Mouse (Mus musculus) MEL (cell line): Measurements from ENCODE around the gene Slc25a22. TPM values are rescaled to one million over a fixed set of nuclear protein-coding genes. Genes with fewer than 3 reads are reported as not detected.

Source experiments
- DNase-seq: peaks from one replicate; pipeline ENCODE4 v3.0.0; 2011; ENCODE audit warnings: low read depth, low spot score
- H3K27ac ChIP-seq: 2 replicates; pipeline ENCODE4 v1.5.1; 2012; ENCODE audit warnings: low read depth, mild to moderate bottlenecking, control low read depth, low read length, moderate library complexity; ENCODE audit not compliant: control insufficient read depth
- H3K27me3 ChIP-seq, 2 experiments: fragments of 150-350 bp in 1 of 2; sonication (generic) in 1 of 2; 2 replicates each; pipeline ENCODE4 v1.6.1; 2012; ENCODE audit warnings: low read length in 2 of 2, mild to moderate bottlenecking in 2 of 2, improper control_type of control experiment in 1 of 2, moderate library complexity in 1 of 2; ENCODE audit not compliant: insufficient read depth in 2 of 2, control insufficient read depth in 1 of 2
- H3K36me3 ChIP-seq, 2 experiments: 2 replicates each; pipeline ENCODE4 v1.6.1; 2012 to 2014; ENCODE audit warnings: low read length in 2 of 2, improper control_type of control experiment in 1 of 2, inconsistent platforms in 1 of 2, mild to moderate bottlenecking in 1 of 2; ENCODE audit not compliant: insufficient read depth in 2 of 2, control insufficient read depth in 1 of 2
- H3K4me1 ChIP-seq, 2 experiments: fragments of 150-350 bp in 1 of 2; sonication (generic) in 1 of 2; 2 replicates each; pipeline ENCODE4 v1.6.1; 2012; ENCODE audit warnings: low read length in 2 of 2, improper control_type of control experiment in 1 of 2, mild to moderate bottlenecking in 1 of 2; ENCODE audit not compliant: insufficient read depth in 2 of 2, control insufficient read depth in 1 of 2
- H3K4me3 ChIP-seq, 2 experiments: fragments of 150-350 bp in 1 of 2; sonication (generic) in 1 of 2; 2 replicates each; pipeline ENCODE4 v1.5.1; 2012; ENCODE audit warnings: low read depth in 2 of 2, low read length in 2 of 2, mild to moderate bottlenecking in 2 of 2, moderate library complexity in 2 of 2, control low read depth in 1 of 2, improper control_type of control experiment in 1 of 2; ENCODE audit not compliant: control insufficient read depth in 1 of 2, insufficient read depth in 1 of 2
- H3K79me2 ChIP-seq: 2 replicates; pipeline ENCODE4 v1.6.1; 2012; ENCODE audit warnings: mild to moderate bottlenecking, low read length, moderate library complexity; ENCODE audit not compliant: control insufficient read depth, poor library complexity, insufficient read depth
- H3K9ac ChIP-seq: 2 replicates; pipeline ENCODE4 v1.6.1; 2012; ENCODE audit warnings: low read depth, mild to moderate bottlenecking, control low read depth, low read length, moderate library complexity; ENCODE audit not compliant: control insufficient read depth, poor library complexity, severe bottlenecking
- H3K9me3 ChIP-seq: fragments of 150-350 bp; sonication (generic); replicated peaks from 2 replicates; pipeline ENCODE4 v1.6.1; 2012; ENCODE audit warnings: mild to moderate bottlenecking, low read length, improper control_type of control experiment, moderate library complexity; ENCODE audit not compliant: insufficient read depth
- CHD1 ChIP-seq: IDR thresholded peaks from 2 replicates; pipeline ENCODE4 v1.6.1; 2012; ENCODE audit warnings: low read depth, mild to moderate bottlenecking, inconsistent platforms, low read length, improper control_type of control experiment
- CTCF ChIP-seq, 3 experiments: IDR thresholded peaks in 2 of 3; conservative IDR thresholded peaks in 1 of 3; 2 replicates each; pipeline ENCODE4 v1.5.1; 2011 to 2012; ENCODE audit warnings: low read length in 3 of 3, low read depth in 2 of 3, mild to moderate bottlenecking in 2 of 3, improper control_type of control experiment in 1 of 3, inconsistent platforms in 1 of 3, mixed read lengths in 1 of 3, moderate library complexity in 1 of 3; ENCODE audit not compliant: control insufficient read depth in 1 of 3, insufficient read depth in 1 of 3, poor library complexity in 1 of 3, severe bottlenecking in 1 of 3
- E2F4 ChIP-seq: IDR thresholded peaks from 2 replicates; pipeline ENCODE4 v1.6.1; 2011; ENCODE audit warnings: low read depth, low read length, improper control_type of control experiment, borderline replicate concordance
- EP300 ChIP-seq, 2 experiments: IDR thresholded peaks; 2 replicates each; pipeline ENCODE4 v1.6.1; 2011; ENCODE audit warnings: improper control_type of control experiment in 2 of 2, low read length in 2 of 2, low read depth in 1 of 2, mild to moderate bottlenecking in 1 of 2
- MAFK ChIP-seq: IDR thresholded peaks from 2 replicates; pipeline ENCODE4 v1.6.1; 2011; ENCODE audit warnings: low read depth, mild to moderate bottlenecking, low read length, improper control_type of control experiment, borderline replicate concordance
- MAX ChIP-seq: IDR thresholded peaks from 2 replicates; pipeline ENCODE4 v1.6.1; 2011; ENCODE audit warnings: low read length, improper control_type of control experiment
- MAZ ChIP-seq: IDR thresholded peaks from 2 replicates; pipeline ENCODE4 v1.6.1; 2012; ENCODE audit warnings: low read depth, mild to moderate bottlenecking, inconsistent platforms, low read length, improper control_type of control experiment
- MYB ChIP-seq: IDR thresholded peaks from 2 replicates; pipeline ENCODE4 v1.6.1; 2011; ENCODE audit warnings: mild to moderate bottlenecking, low read depth, low read length, improper control_type of control experiment
- MYC ChIP-seq: IDR thresholded peaks from 2 replicates; pipeline ENCODE4 v1.6.1; 2011; ENCODE audit warnings: low read depth, mild to moderate bottlenecking, low read length, improper control_type of control experiment, moderate library complexity
- NRF1 ChIP-seq: IDR thresholded peaks from 2 replicates; pipeline ENCODE4 v1.6.1; 2014; ENCODE audit warnings: low read depth, mild to moderate bottlenecking, inconsistent platforms, low read length, improper control_type of control experiment, moderate library complexity; ENCODE audit not compliant: poor library complexity, insufficient read depth, severe bottlenecking
- POLR2AphosphoS5 ChIP-seq: IDR thresholded peaks from 2 replicates; pipeline ENCODE4 v1.6.1; 2012; ENCODE audit warnings: low read depth, borderline replicate concordance, mild to moderate bottlenecking, inconsistent platforms, low read length, moderate library complexity, mixed read lengths
- RAD21 ChIP-seq: IDR thresholded peaks from 2 replicates; pipeline ENCODE4 v1.6.1; 2011; ENCODE audit warnings: mild to moderate bottlenecking, low read depth, low read length, improper control_type of control experiment
- RCOR1 ChIP-seq: IDR thresholded peaks from 2 replicates; pipeline ENCODE4 v1.6.1; 2012; ENCODE audit warnings: low read depth, mild to moderate bottlenecking, inconsistent platforms, low read length, improper control_type of control experiment
- SMC3 ChIP-seq: IDR thresholded peaks from 2 replicates; pipeline ENCODE4 v1.6.1; 2011; ENCODE audit warnings: low read depth, low read length, improper control_type of control experiment
- TAL1 ChIP-seq: IDR thresholded peaks from 2 replicates; pipeline ENCODE4 v1.6.1; 2012; ENCODE audit warnings: mild to moderate bottlenecking, inconsistent platforms, low read length, moderate library complexity, mixed read lengths
- TCF12 ChIP-seq: IDR thresholded peaks from 2 replicates; pipeline ENCODE4 v1.6.1; 2014; ENCODE audit warnings: low read depth, mild to moderate bottlenecking, inconsistent platforms, low read length, improper control_type of control experiment, moderate library complexity
- ZC3H11A ChIP-seq: IDR thresholded peaks from 2 replicates; pipeline ENCODE4 v1.6.1; 2012; ENCODE audit warnings: low read depth, mild to moderate bottlenecking, inconsistent platforms, low read length, improper control_type of control experiment
- ZMIZ1 ChIP-seq: IDR thresholded peaks from 2 replicates; pipeline ENCODE4 v1.6.1; 2012; ENCODE audit warnings: low read depth, mild to moderate bottlenecking, inconsistent platforms, low read length, improper control_type of control experiment, moderate library complexity
- polyA plus RNA-seq, 2 experiments: library from polyadenylated mRNA; stranded (reverse) in 1 of 2; unstranded in 1 of 2; fragments of >175 nt in 1 of 2; fragments of >200 nt in 1 of 2; gene quantifications; 2 replicates each; pipeline versions ENCODE4 v1.2.1 to v1.2.4; 2012; ENCODE audit warnings: low replicate concordance in 2 of 2, low read depth in 1 of 2; ENCODE audit not compliant: insufficient read length in 2 of 2, insufficient read depth in 1 of 2, missing spikeins in 1 of 2
- total RNA-seq: library from RNA; depleted of rRNA; stranded (reverse); fragments of 300-350 nt; gene quantifications from 2 replicates; pipeline ENCODE4 v1.2.3, GENCODE M21; 2012

Slc25a22 gene
- total and polyA plus RNA-seq, 3 experiments = 23.8 to 46.0 TPM; not detected in 1

DNA sequence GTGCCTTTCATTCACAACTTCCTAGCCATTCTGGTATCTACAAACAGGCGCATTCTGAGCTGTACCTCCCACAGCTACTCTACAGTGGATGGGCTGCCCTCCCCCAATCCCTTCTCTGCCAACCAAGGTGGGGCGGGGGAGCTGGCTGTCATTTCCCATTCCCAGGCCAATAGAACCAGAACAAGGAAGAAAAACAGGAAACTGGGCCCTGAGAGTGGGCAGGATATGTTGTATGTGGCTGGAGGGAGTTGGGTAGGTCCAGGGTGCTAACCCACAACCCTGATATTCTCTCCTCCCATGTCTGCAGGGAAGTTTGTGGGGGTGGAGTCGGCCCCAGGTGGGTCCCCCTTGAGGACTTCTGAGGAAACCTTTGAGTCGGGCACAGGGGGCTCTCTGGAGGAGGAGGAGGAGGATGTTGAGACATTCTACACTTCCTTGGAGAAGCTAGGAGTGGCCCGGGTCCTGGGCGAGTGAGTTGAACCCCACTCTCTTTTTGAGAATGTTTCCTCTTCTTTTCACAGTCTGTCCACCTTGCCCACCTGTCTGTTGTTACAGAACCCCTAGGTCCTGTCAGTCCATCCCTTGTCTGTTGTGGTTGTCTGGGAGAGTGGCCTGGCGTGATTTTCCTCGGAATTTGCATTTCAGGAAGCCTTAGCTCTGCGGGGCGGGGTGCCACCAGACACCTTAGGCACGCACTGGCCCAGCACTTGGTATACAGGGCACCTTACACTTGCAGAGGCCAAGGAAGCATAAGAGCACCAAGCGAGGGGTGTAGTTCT lies 26.3 kb upstream of the Slc25a22 start (continued):
- TF ChIP-seq CHD1 = no peak

DNA sequence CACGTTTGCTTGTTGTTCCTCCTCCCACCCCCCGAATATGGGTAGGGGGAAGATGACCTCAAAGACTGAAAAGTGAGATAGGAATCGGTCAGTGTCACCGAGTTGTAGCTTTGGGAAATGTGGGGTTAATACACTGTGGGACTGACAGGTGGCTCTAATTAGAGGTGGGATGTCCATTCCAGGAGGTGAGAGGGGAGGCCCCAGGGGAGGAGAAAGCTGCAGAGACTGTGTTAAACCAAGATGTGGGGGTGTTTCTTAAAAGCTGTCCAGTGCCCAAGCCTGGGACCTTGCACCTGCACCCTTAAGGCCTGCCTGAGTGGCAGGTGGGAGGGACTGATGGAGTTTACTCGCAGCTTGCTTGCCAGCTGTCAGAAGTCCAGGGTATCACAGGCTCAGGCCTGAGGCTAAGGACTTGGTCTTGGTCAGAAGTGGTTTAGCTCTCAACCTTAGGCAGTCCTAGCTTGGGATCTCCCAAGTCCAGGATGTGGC lies 24.7 kb upstream of the Slc25a22 start:
- peaks cover 5 to 14% of the 10 kb centered on the region in 2 experiments for H3K4me1 ChIP-seq
- no peaks in the 10 kb centered on the region for H3K9me3 ChIP-seq
- no peak overlapping the region for H3K27ac ChIP-seq
- no peak overlapping the region for H3K9ac ChIP-seq
- TF ChIP-seq MAX = no peak
- TF ChIP-seq CTCF (IDR thresholded peaks at IDR 0.05 in 2 of 3, conservative IDR thresholded peaks at IDR 0.05 in 1 of 3; ENCODE audit: control insufficient read depth in 1 of 3, insufficient read depth in 1 of 3, low read depth in 2 of 3, low read length in 3 of 3, poor library complexity in 1 of 3, severe bottlenecking in 1 of 3) = no peak
- no peak for TF ChIP-seq EP300 (IDR thresholded peaks at IDR 0.05; ENCODE audit: low read depth in 1 of 2, low read length in 2 of 2)
- no peak for TF ChIP-seq TAL1
- TF ChIP-seq RCOR1 = no peak
- TF ChIP-seq POLR2AphosphoS5 = no peak
- no peak for TF ChIP-seq TCF12
- TF ChIP-seq SMC3 = no peak
- TF ChIP-seq ZC3H11A = no peak
- no peak for TF ChIP-seq NRF1
- no peak for TF ChIP-seq E2F4
- no peak for TF ChIP-seq RAD21
- no peak for TF ChIP-seq MYC
- TF ChIP-seq MAFK = no peak
- TF ChIP-seq MYB = no peak
- no peak for TF ChIP-seq ZMIZ1
- no peak for TF ChIP-seq MAZ
- peaks cover 1% of the 10 kb centered on the region; the same call in 1 of the 2 replicates for H3K79me2 ChIP-seq
- DNase-seq = no peak
- no peak overlapping the region for H3K4me3 ChIP-seq
- peaks cover 0 to 3% of the 10 kb centered on the region in 2 experiments; a peak in 2 of 4 replicates for H3K36me3 ChIP-seq
- no peaks in the 10 kb centered on the region for H3K27me3 ChIP-seq
